Mouse (Mus musculus) urinary bladder, adult 18-20 months (tissue): ENCODE results near the gene Tcp11.

Experiments used
- DNase-seq, 2 experiments: peaks; one replicate each; pipeline ENCODE4 v3.0.0; 2022; ENCODE audit warnings: low spot score in 2 of 2, mixed read lengths in 2 of 2

The Tcp11 gene

DNA sequence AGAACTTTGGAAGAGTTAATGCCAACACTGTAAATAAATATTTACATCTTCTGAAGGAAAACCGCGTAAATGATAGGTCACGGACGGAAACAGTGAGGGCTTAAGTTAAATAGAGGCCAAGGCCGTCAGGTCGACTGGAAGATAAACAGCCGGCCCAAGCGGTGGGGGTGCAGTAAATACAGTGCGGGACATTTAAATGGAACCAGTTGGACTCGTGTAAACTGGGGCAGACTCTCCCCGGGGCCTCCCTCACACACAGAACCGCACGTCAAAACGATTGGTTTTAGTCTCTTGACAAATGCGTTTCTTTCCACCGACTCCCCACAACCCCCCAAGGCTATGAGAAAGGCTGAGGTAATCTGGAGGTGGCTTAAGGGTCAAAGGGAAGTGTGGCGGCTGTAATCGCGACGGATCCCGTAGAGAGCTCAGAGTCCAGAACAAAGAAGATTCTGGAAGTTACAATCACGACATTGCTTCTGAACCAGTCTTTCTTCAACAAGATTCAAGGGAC is 4.0 kb upstream of the Tcp11 start:
- no peak for DNase-seq

- no peak for DNase-seq
These were observed 2.4 kb upstream of the Tcp11 start for GRCm38 (mm10) chr17:28082863-28083262.

DNA sequence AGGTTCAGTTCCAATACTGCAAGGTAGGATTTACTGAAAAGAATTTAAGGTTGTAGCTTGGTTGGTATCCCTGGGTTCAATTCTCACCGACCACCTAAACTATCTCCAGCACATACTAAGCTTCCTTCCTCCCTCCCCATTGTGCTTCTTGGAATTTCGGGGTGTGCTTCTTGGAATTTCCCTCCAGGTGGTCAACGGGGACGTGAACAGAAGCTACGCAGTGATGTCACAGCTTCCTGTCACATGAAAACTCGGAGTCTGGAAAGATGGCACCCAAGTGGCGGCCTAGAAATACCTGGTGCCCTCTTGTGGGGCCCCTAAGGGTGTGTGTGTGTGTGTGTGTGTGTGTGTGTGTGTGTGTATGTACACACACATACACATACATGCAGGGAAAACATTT is 1.4 kb upstream of the Tcp11 start:
- no peak for DNase-seq

GRCm38 (mm10) chr17:28081385-28081784 is 946 bp upstream of the Tcp11 start:
- no peak for DNase-seq

- DNase-seq, result no peak
These were observed 352 bp upstream of the Tcp11 start for GRCm38 (mm10) chr17:28080817-28081165.

DNA sequence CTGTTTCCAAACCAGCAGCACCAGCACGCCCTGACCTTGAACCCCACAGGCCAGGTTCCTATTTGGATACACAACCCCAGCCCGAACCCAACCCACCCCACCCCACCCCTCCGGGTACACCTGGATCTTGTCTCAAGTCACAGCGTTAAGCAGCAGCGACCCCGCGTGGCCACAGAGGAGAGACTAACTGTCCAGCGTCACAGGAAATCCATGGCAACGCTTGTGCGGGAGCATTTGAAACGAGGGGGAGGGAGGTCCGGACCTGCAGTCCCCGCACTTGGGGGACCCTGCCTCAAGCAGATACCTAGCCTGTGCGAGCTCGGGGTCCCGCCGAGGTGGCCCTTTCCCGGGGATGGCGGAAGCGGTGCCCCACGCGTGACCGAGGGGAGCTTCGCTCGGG is 821 bp downstream of the Tcp11 start:
- peak; percentile 70 to 90 for DNase-seq

GRCm38 (mm10) chr17:28078028-28078427 is 2.4 kb downstream of the Tcp11 start:
- no peak for DNase-seq

GRCm38 (mm10) chr17:28074486-28074885 is 6.0 kb downstream of the Tcp11 start:
- DNase-seq, result no peak

DNA sequence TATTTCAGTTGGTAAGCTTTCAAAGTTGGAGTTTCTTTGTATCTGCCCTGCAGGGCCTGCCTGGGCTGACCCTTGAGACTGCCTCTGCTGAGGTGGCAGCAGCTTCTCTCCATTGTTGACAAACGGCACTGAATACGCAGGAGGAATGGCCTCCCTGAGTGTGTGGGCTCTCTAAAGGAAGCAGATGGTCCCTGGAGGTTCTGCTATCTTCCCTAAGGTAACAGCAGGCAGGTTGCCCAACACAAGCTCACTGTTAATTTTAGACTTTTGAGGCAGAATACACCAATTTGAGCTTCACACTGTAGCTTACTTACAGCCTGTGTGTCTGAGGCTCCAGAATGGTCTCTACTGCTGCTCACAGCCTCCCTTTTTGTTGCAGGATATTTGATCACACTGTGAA is 7.7 kb downstream of the Tcp11 start:
- no peak for DNase-seq

- DNase-seq, result no peak
These were observed 10.2 kb downstream of the Tcp11 start for GRCm38 (mm10) chr17:28070256-28070655.

DNA sequence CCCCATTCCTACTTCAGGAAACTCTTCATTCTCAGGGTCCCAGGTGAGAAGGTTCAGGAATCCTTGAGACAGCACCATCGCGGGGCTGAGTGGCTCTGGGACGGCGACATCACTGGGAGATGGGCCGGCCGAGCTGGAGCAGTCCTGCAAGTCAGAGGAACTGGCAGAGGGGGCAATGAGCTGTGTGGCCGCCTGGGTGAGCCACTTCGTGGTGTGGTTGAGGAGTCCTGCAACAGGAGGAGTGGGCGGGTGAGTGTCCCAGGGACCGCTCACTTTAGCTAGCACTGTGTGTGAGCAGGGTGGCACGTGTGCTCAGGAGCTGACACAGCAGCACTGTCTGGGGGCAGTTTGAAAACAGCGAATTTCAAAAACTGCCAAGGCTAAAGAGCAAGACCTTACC is 11.0 kb downstream of the Tcp11 start:
- no peak for DNase-seq

GRCm38 (mm10) chr17:28067303-28067702 is 13.1 kb downstream of the Tcp11 start:
- no peak for DNase-seq

- no peak for DNase-seq
These were observed 17.3 kb downstream of the Tcp11 start for GRCm38 (mm10) chr17:28063163-28063562.

DNA sequence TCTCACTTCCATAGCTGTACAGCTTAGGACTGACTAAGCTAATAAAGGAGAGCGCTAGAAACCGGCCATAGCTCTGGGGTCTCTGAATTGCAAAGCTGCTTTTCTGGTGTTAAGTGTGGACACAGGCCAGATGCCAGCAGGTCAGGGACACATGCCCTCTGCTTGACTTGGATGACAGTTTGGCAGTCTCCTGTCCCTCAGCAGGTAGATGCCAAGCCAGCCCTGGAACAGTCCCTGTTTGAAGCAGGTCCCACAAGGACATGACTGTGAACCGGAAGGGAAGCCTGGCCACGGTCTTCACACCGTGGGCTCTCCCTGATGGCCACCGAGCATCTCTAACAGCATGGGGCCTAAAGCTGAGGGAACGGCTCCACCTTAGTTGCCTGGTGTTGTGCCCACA is 17.7 kb downstream of the Tcp11 start:
- DNase-seq, result no peak

GRCm38 (mm10) chr17:28061472-28061871 is 19.0 kb downstream of the Tcp11 start:
- DNase-seq, result no peak

- DNase-seq, result no peak
These were observed 19.8 kb downstream of the Tcp11 start for GRCm38 (mm10) chr17:28060681-28061080.

DNA sequence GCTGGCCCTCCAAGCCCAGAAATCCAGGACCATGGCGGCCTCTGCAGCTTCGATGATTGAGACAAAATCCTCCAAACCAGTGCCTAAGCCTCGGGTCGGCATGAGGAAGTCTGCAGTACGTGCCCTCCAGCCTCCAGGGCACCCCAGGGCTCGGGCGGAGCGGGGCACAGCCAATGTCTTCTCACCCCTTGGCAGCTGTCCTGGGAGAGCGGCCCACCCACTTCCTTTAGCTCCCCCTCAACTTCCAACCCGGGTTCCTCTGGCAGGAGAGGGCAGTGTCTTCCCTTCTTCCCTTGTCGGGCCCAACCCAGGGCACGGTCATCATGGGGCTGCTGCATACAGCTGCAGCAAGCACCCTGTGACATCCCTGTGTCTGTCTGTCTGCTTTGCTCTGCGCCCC is 22.1 kb downstream of the Tcp11 start:
- DNase-seq, result no peak

DNA sequence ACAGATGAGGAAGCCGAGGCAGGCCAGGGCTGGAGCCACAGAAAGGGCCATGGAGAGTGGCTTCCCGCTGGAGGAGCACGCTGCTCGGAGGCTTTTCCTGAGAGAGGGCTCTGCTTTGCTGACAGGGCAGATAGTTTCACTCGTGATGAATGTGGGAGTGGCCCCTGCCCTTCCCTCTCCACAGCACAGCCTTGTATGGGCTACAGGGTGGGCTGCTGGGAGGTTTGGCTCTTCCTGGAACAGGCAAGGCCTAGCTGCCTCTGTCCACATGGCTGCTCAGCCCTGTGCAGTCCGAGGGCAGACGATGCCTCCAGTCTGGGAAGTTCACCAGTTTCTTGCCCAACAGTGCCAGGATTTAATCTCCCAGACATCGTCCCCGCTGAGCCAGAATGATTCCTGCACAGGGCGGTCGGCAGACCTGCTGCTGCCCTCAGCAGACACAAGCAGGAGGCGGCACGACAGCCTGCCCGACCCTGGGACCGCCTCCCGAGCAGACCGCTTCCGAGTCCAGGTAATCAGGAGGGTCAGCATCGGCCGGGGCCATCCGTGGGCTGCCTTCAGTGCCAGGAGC is 28.1 kb downstream of the Tcp11 start:
- DNase-seq, result no peak

DNA sequence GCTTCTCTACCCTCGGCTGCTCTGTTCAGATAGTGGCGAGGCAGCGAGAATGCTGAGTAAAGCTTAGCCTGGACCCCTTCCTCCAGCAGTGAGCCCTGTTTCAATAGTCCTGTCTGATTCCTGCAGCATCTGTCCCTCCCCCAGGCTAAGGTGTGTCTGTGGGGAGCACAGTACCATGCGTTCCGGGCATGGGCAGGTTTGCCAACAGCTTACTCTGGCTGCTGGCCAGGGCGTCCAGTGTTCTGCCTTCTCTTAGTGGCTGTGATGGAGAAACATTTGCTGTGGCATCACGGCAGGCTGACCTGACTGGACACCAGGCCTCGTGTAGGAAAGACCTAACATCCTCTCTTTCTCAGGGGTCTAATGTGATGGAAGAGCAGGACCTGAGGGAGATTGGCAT is 30.2 kb downstream of the Tcp11 start:
- DNase-seq, result no peak

- no peak for DNase-seq
These were observed 32.0 kb downstream of the Tcp11 start for GRCm38 (mm10) chr17:28048425-28048824.

DNA sequence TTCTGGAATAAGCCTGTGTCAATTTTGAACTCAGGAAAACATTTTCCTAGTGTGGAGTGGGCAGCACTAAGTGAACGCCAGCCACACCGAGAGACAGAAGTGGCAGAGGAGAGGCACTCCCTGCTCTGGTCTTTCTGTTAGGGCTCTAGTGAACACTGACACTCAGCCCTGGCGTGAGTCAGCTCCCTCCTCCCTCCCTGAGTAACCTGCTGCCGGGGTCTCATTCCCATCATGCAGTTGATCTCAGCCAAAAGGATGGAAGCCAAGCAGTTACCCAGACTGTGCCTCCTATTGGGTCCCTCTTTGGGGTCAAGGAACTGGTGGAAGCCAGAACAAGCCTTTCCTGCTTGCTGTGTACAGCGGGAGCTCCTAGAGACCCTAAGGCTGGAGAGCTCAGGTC is 32.9 kb downstream of the Tcp11 start:
- DNase-seq, result no peak

- DNase-seq, result no peak
These were observed 33.4 kb downstream of the Tcp11 start for GRCm38 (mm10) chr17:28047017-28047416.

DNA sequence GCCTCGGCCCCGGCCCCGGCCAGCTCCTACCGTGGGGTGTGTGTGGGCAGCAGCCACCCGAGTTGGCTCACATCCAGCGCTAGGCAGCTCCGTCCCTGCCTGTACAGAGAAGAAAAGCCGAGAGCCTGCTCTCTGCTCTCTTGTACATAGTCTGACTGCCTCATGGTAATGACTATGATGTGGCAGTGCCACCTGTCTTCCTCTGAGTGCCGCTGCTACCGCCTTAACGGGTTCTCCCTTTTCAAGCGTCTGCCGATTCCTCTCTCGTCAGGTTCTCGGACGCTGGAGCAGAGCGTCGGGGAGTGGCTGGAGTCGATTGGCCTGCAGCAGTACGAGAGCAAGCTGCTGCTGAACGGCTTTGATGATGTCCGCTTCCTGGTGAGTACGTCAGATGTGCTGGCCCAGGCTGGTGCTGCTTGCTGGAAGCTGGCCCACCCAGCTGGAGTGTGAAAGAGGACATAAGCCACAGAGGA is 38.1 kb downstream of the Tcp11 start:
- no peak for DNase-seq

DNA sequence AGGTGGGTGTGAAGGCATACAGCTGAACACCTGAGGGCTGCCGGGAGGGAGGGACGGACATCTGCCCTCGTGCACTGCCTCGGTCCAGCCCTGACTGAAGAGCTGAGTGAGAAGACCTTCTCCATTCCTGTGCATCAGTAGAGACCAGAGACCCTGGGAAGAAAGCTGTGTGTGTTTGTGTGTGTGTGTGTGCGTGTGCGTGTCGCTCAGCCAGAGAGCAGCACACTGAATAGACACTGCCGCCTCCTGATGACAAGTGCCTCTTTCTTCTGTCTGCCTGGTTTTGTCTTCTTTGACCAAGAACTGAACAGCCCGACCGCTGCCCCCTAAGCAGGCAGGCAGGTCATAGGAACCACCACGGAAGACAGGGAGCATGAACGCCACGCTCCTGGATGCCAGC is 39.1 kb downstream of the Tcp11 start:
- no peak for DNase-seq
